Mouse (Mus musculus) granulocyte monocyte progenitor cell, adult 5-6 weeks (primary cell): Measurements from ENCODE around the gene Dbndd2. TPM values are rescaled to one million over a fixed set of nuclear protein-coding genes. Genes with fewer than 3 reads are reported as not detected.

ENCODE experiments used
- ATAC-seq: replicated peaks from 2 replicates; pipeline ENCODE4 v1.8.0; 2016; ENCODE audit warnings: mild to moderate bottlenecking, moderate TSS enrichment, inconsistent platforms; ENCODE audit not compliant: poor library complexity, severe bottlenecking
- total RNA-seq, 2 experiments: library from RNA; stranded (forward) in 1 of 2; stranded (reverse) in 1 of 2; fragments of 200-712, 200-1000 nt in 1 of 2; fragments of >200 nt in 1 of 2; fragmentation: Nextera tagmentation in 1 of 2; gene quantifications; 2 replicates each; pipeline ENCODE4 v1.2.3; 2014 to 2017

Dbndd2 gene
- total RNA-seq, 2 experiments from 2014 or later, result 0.46 to 5.6 TPM

- ATAC-seq, result peak; percentile 47
Observed at GRCm38 (mm10) chr2:164522280-164522679, 36.4 kb downstream of the Dbndd2 start.

GRCm38 (mm10) chr2:164523301-164523773 is 37.4 kb downstream of the Dbndd2 start:
- ATAC-seq, result no peak

- ATAC-seq, result peak; percentile 80
Observed at GRCm38 (mm10) chr2:164528557-164528956, 42.7 kb downstream of the Dbndd2 start.

- peak; percentile 63 for ATAC-seq
Observed at GRCm38 (mm10) chr2:164531169-164531568, 45.3 kb downstream of the Dbndd2 start.

GRCm38 (mm10) chr2:164534315-164534714 is 48.4 kb downstream of the Dbndd2 start:
- no peak for ATAC-seq

- ATAC-seq, result no peak
Observed at GRCm38 (mm10) chr2:164537003-164537402, 51.1 kb downstream of the Dbndd2 start.

- ATAC-seq, result no peak
Observed at GRCm38 (mm10) chr2:164540652-164541427, 54.9 kb downstream of the Dbndd2 start.

- ATAC-seq, result no peak
Observed at GRCm38 (mm10) chr2:164542132-164542531, 56.2 kb downstream of the Dbndd2 start.

GRCm38 (mm10) chr2:164542598-164542997 is 56.7 kb downstream of the Dbndd2 start:
- ATAC-seq, result no peak

Other genes starting within 250 kb of the Dbndd2 start
- gene Svs2, start 247.6 kb upstream of the Dbndd2 start, total RNA-seq (2014; fragmentation: Nextera tagmentation), result not detected in 2 replicates
- gene Svs2, start 247.6 kb upstream of the Dbndd2 start, total RNA-seq (2017), result not detected in 2 replicates
- not detected in 2 replicates for gene Svs3b, start 229.5 kb upstream of the Dbndd2 start, total RNA-seq (2014; fragmentation: Nextera tagmentation)
- not detected in 2 replicates for gene Svs3b, start 229.5 kb upstream of the Dbndd2 start, total RNA-seq (2017)
- not detected in 2 replicates for gene Svs4, start 207.6 kb upstream of the Dbndd2 start, total RNA-seq (2014; fragmentation: Nextera tagmentation)
- gene Svs4, start 207.6 kb upstream of the Dbndd2 start, total RNA-seq (2017), result not detected in 2 replicates
- not detected in 2 replicates for gene Svs3a, start 196.8 kb upstream of the Dbndd2 start, total RNA-seq (2014; fragmentation: Nextera tagmentation)
- gene Svs3a, start 196.8 kb upstream of the Dbndd2 start, total RNA-seq (2017), result not detected in 2 replicates
- not detected in 2 replicates for gene Svs6, start 169.4 kb upstream of the Dbndd2 start, total RNA-seq (2014; fragmentation: Nextera tagmentation)
- not detected in 2 replicates for gene Svs6, start 169.4 kb upstream of the Dbndd2 start, total RNA-seq (2017)
- gene Svs5, start 153.4 kb upstream of the Dbndd2 start, total RNA-seq (2014; fragmentation: Nextera tagmentation), result not detected in 2 replicates
- gene Svs5, start 153.4 kb upstream of the Dbndd2 start, total RNA-seq (2017), result not detected in 2 replicates
- 228 and 251 TPM in 2 replicates for gene Slpi, start 97.0 kb upstream of the Dbndd2 start, total RNA-seq (2014; fragmentation: Nextera tagmentation)
- 46.7 and 49.3 TPM in 2 replicates for gene Slpi, start 97.0 kb upstream of the Dbndd2 start, total RNA-seq (2017)
- not detected in 2 replicates for gene Rbpjl, start 83.0 kb upstream of the Dbndd2 start, total RNA-seq (2014; fragmentation: Nextera tagmentation)
- gene Rbpjl, start 83.0 kb upstream of the Dbndd2 start, total RNA-seq (2017), result not detected in 2 replicates
- gene Matn4, start 80.9 kb upstream of the Dbndd2 start, total RNA-seq (2014; fragmentation: Nextera tagmentation), result not detected in 2 replicates
- gene Matn4, start 80.9 kb upstream of the Dbndd2 start, total RNA-seq (2017), result not detected in 2 replicates
- not detected in 2 replicates for gene Sdc4, start 42.2 kb upstream of the Dbndd2 start, total RNA-seq (2014; fragmentation: Nextera tagmentation)
- not detected in 2 replicates for gene Sdc4, start 42.2 kb upstream of the Dbndd2 start, total RNA-seq (2017)
- gene Sys1, start 29.1 kb upstream of the Dbndd2 start, total RNA-seq (2014; fragmentation: Nextera tagmentation), result 30.4 and 35.3 TPM in 2 replicates
- 11.5 and 18.1 TPM in 2 replicates for gene Sys1, start 29.1 kb upstream of the Dbndd2 start, total RNA-seq (2017)
- gene Gm20458, start 25.1 kb upstream of the Dbndd2 start, total RNA-seq (2014; fragmentation: Nextera tagmentation), result not detected in 2 replicates
- not detected in 2 replicates for gene Gm20458, start 25.1 kb upstream of the Dbndd2 start, total RNA-seq (2017)
- gene Trp53tg5, start 12.4 kb upstream of the Dbndd2 start, total RNA-seq (2014; fragmentation: Nextera tagmentation), result not detected in 2 replicates
- gene Trp53tg5, start 12.4 kb upstream of the Dbndd2 start, total RNA-seq (2017), result not detected in 2 replicates
- 97.1 and 103 TPM in 2 replicates for gene Pigt, start 11.4 kb downstream of the Dbndd2 start, total RNA-seq (2014; fragmentation: Nextera tagmentation)
- gene Pigt, start 11.4 kb downstream of the Dbndd2 start, total RNA-seq (2017), result 27.2 and 27.5 TPM in 2 replicates
- gene Wfdc2, start 76.3 kb downstream of the Dbndd2 start, total RNA-seq (2014; fragmentation: Nextera tagmentation), result not detected in 2 replicates
- gene Wfdc2, start 76.3 kb downstream of the Dbndd2 start, total RNA-seq (2017), result not detected in 2 replicates
- gene Spint3, start 87.4 kb downstream of the Dbndd2 start, total RNA-seq (2014; fragmentation: Nextera tagmentation), result not detected in 2 replicates
- not detected in 2 replicates for gene Spint3, start 87.4 kb downstream of the Dbndd2 start, total RNA-seq (2017)
- gene Wfdc6a, start 99.3 kb downstream of the Dbndd2 start, total RNA-seq (2014; fragmentation: Nextera tagmentation), result not detected in 2 replicates
- gene Wfdc6a, start 99.3 kb downstream of the Dbndd2 start, total RNA-seq (2017), result not detected in 2 replicates
- gene Eppin, start 107.5 kb downstream of the Dbndd2 start, total RNA-seq (2014; fragmentation: Nextera tagmentation), result not detected in 2 replicates
- not detected in 2 replicates for gene Eppin, start 107.5 kb downstream of the Dbndd2 start, total RNA-seq (2017)
- not detected in 2 replicates for gene Wfdc6b, start 127.4 kb downstream of the Dbndd2 start, total RNA-seq (2014; fragmentation: Nextera tagmentation)
- gene Wfdc6b, start 127.4 kb downstream of the Dbndd2 start, total RNA-seq (2017), result not detected in 2 replicates
- not detected in 2 replicates for gene Wfdc8, start 127.5 kb downstream of the Dbndd2 start, total RNA-seq (2014; fragmentation: Nextera tagmentation)
- not detected in 2 replicates for gene Wfdc8, start 127.5 kb downstream of the Dbndd2 start, total RNA-seq (2017)
- gene Wfdc16, start 152.7 kb downstream of the Dbndd2 start, total RNA-seq (2014; fragmentation: Nextera tagmentation), result not detected in 2 replicates
- gene Wfdc16, start 152.7 kb downstream of the Dbndd2 start, total RNA-seq (2017), result not detected in 2 replicates
- not detected in 2 replicates for gene Wfdc10, start 169.9 kb downstream of the Dbndd2 start, total RNA-seq (2014; fragmentation: Nextera tagmentation)
- not detected in 2 replicates for gene Wfdc10, start 169.9 kb downstream of the Dbndd2 start, total RNA-seq (2017)
- not detected in 2 replicates for gene Wfdc9, start 170.5 kb downstream of the Dbndd2 start, total RNA-seq (2014; fragmentation: Nextera tagmentation)
- not detected in 2 replicates for gene Wfdc9, start 170.5 kb downstream of the Dbndd2 start, total RNA-seq (2017)
- gene Wfdc11, start 188.0 kb downstream of the Dbndd2 start, total RNA-seq (2014; fragmentation: Nextera tagmentation), result not detected in 2 replicates
- not detected in 2 replicates for gene Wfdc11, start 188.0 kb downstream of the Dbndd2 start, total RNA-seq (2017)
- gene Wfdc13, start 199.0 kb downstream of the Dbndd2 start, total RNA-seq (2014; fragmentation: Nextera tagmentation), result not detected in 2 replicates
- not detected in 2 replicates for gene Wfdc13, start 199.0 kb downstream of the Dbndd2 start, total RNA-seq (2017)
- not detected in 2 replicates for gene Spint4, start 212.4 kb downstream of the Dbndd2 start, total RNA-seq (2014; fragmentation: Nextera tagmentation)
- not detected in 2 replicates for gene Spint4, start 212.4 kb downstream of the Dbndd2 start, total RNA-seq (2017)
- not detected in 2 replicates for gene Spint5, start 229.2 kb downstream of the Dbndd2 start, total RNA-seq (2014; fragmentation: Nextera tagmentation)
- gene Spint5, start 229.2 kb downstream of the Dbndd2 start, total RNA-seq (2017), result not detected in 2 replicates